Mouse (Mus musculus) E14TG2a.4 (cell line): Measurements from ENCODE around the gene Ube4b.

Experiments used
- CTCF ChIP-seq: conservative IDR thresholded peaks from 2 replicates; pipeline ENCODE4 v1.5.1; 2014; ENCODE audit warnings: low read length
- NANOG ChIP-seq: IDR thresholded peaks from 2 replicates; pipeline ENCODE4 v1.6.1; 2014; ENCODE audit warnings: borderline replicate concordance, low read length, mixed read lengths
- POU5F1 ChIP-seq: IDR thresholded peaks from 2 replicates; pipeline ENCODE4 v1.6.1; 2014; ENCODE audit warnings: low read length, borderline replicate concordance

GRCm38 (mm10) chr4:149425801-149426292 is 702 bp downstream of the Ube4b start:
- TF ChIP-seq CTCF (no peak), POU5F1 (no peak), NANOG (no peak)
